Mouse (Mus musculus): ENCODE results near the gene Poldip3.

- TF ChIP-seq CTCF (IDR thresholded peaks at IDR 0.05; ENCODE audit: low read depth, low read length) (no peak), EP300 (IDR thresholded peaks at IDR 0.05; ENCODE audit: insufficient read depth, low read depth, low read length) (no peak)
Observed at GRCm38 (mm10) chr15:83084022-83084640, 65.1 kb downstream of the Poldip3 start.

Data from ES-Bruce4 (cell line).